Mouse (Mus musculus) liver, adult 2 months (tissue): ENCODE results near the gene Gm3317. TPM values are rescaled to one million over a fixed set of nuclear protein-coding genes. Genes with fewer than 3 reads are reported as not detected.
"Not testable (repeated sequence)": the region's sequence is repeated elsewhere in the genome, so short reads cannot be mapped to it uniquely, and the experiment has no call there.

ENCODE experiments used
- DNase-seq: peaks from one replicate; pipeline ENCODE4 v3.0.0-alpha.2; 2011; ENCODE audit warnings: low read depth, low spot score; ENCODE audit errors: extremely low read depth
- H3K27ac ChIP-seq: fragments of 200-500 bp; replicated peaks from 2 replicates; pipeline ENCODE4 v1.5.1; 2012; ENCODE audit warnings: low read depth, mild to moderate bottlenecking, control low read depth, inconsistent platforms, low read length; ENCODE audit not compliant: insufficient read depth
- H3K27me3 ChIP-seq: fragments of 200-500 bp; 2 replicates; pipeline ENCODE4 v1.6.1; 2012; ENCODE audit warnings: mild to moderate bottlenecking, moderate library complexity, low read length, inconsistent platforms; ENCODE audit not compliant: control insufficient read depth, insufficient read depth
- H3K36me3 ChIP-seq: fragments of 200-500 bp; 2 replicates; pipeline ENCODE4 v1.6.1; 2012; ENCODE audit warnings: low read length, inconsistent platforms; ENCODE audit not compliant: control insufficient read depth, insufficient read depth
- H3K4me1 ChIP-seq: fragments of 200-500 bp; 2 replicates; pipeline ENCODE4 v1.6.1; 2011; ENCODE audit warnings: low read length; ENCODE audit not compliant: control insufficient read depth, insufficient read depth
- H3K4me3 ChIP-seq: fragments of 200-500 bp; 2 replicates; pipeline ENCODE4 v1.5.1; 2011; ENCODE audit warnings: low read depth, mild to moderate bottlenecking, control low read depth, low read length, moderate library complexity; ENCODE audit not compliant: insufficient read depth
- H3K79me2 ChIP-seq: fragments of 200-500 bp; 2 replicates; pipeline ENCODE4 v1.6.1; 2012; ENCODE audit warnings: inconsistent platforms, mild to moderate bottlenecking, low read length, moderate library complexity; ENCODE audit not compliant: control insufficient read depth, insufficient read depth
- H3K9ac ChIP-seq: fragments of 200-500 bp; 2 replicates; pipeline ENCODE4 v1.6.1; 2012; ENCODE audit warnings: low read depth, mild to moderate bottlenecking, control low read depth, inconsistent platforms, low read length
- WGBS: fragments of 180-500 bp; shearing (Covaris S2); methylation state at CpG from one replicate; pipeline ENCODE4 v1.1.7; 2018; 5-methylcytosine and 5-hydroxymethylcytosine counted together
- polyA plus RNA-seq: library from polyadenylated mRNA; depleted of rRNA; stranded (reverse); fragments of >200 nt; gene quantifications from 2 replicates; pipeline ENCODE4 v1.2.3, GENCODE M21; 2012; rRNA removed
- total RNA-seq: library from RNA; depleted of rRNA; stranded (reverse); fragments of >200 nt; gene quantifications from 2 replicates; pipeline ENCODE4 v1.2.3, GENCODE M21; 2014; rRNA removed

Gene Gm3317
- not detected in 2 replicates for total RNA-seq
- polyA plus RNA-seq, result not detected in 2 replicates

GRCm38 (mm10) chr14:5164235-5164634 is at the start of gene Gm3317:
Gene Gm3317, plus strand, starts transcription at chr14:5164535.
- not testable (repeated sequence) for H3K27me3 ChIP-seq, H3K9ac ChIP-seq, DNase-seq, H3K4me3 ChIP-seq, H3K79me2 ChIP-seq, H3K36me3 ChIP-seq, H3K4me1 ChIP-seq, H3K27ac ChIP-seq
- no CpG with 5 or more reads among the region's 1 CpGs for WGBS

- H3K9ac ChIP-seq, H3K79me2 ChIP-seq, H3K4me1 ChIP-seq, H3K36me3 ChIP-seq, DNase-seq, H3K4me3 ChIP-seq, H3K27me3 ChIP-seq, H3K27ac ChIP-seq: not testable (repeated sequence)
- 42% methylated on average over 2 of the region's 2 CpGs for WGBS
Measured at GRCm38 (mm10) chr14:5131219-5131618, 33.1 kb upstream of the Gm3317 start, which contains the start of gene Gm8279. Gene Gm8279, plus strand, starts transcription at chr14:5131519.

GRCm38 (mm10) chr14:5185493-5185892 is 21.2 kb downstream of the Gm3317 start, which contains the start of gene Gm8271:
Gene Gm8271, plus strand, starts transcription at chr14:5185793.
- H3K9ac ChIP-seq, H3K79me2 ChIP-seq, H3K4me1 ChIP-seq, H3K36me3 ChIP-seq, DNase-seq, H3K27me3 ChIP-seq, H3K27ac ChIP-seq, H3K4me3 ChIP-seq: not testable (repeated sequence)
- WGBS, result no CpG with 5 or more reads among the region's 3 CpGs

Other genes starting within 250 kb of the Gm3317 start
- not detected in 2 replicates for gene Gm8297, start 180.6 kb upstream of the Gm3317 start, total RNA-seq
- gene Gm8297, start 180.6 kb upstream of the Gm3317 start, polyA plus RNA-seq, result not detected in 2 replicates
- gene Gm3298, start 148.6 kb upstream of the Gm3317 start, total RNA-seq, result not detected in 2 replicates
- gene Gm3298, start 148.6 kb upstream of the Gm3317 start, polyA plus RNA-seq, result not detected in 2 replicates
- gene 4930555G01Rik, start 113.9 kb upstream of the Gm3317 start, total RNA-seq, result not detected in 2 replicates
- not detected in 2 replicates for gene 4930555G01Rik, start 113.9 kb upstream of the Gm3317 start, polyA plus RNA-seq
- gene Gm8281, start 93.5 kb upstream of the Gm3317 start, total RNA-seq, result not detected in 2 replicates
- gene Gm8281, start 93.5 kb upstream of the Gm3317 start, polyA plus RNA-seq, result not detected in 2 replicates
- not detected in 2 replicates for gene Gm8279, start 33.0 kb upstream of the Gm3317 start, total RNA-seq
- not detected in 2 replicates for gene Gm8279, start 33.0 kb upstream of the Gm3317 start, polyA plus RNA-seq
- gene Gm8271, start 21.3 kb downstream of the Gm3317 start, total RNA-seq, result not detected in 2 replicates
- not detected in 2 replicates for gene Gm8271, start 21.3 kb downstream of the Gm3317 start, polyA plus RNA-seq
- not detected in 2 replicates for gene Gm3526, start 96.0 kb downstream of the Gm3317 start, total RNA-seq
- gene Gm3526, start 96.0 kb downstream of the Gm3317 start, polyA plus RNA-seq, result not detected in 2 replicates
- gene Gm3542, start 170.4 kb downstream of the Gm3317 start, total RNA-seq, result not detected in 2 replicates
- gene Gm3542, start 170.4 kb downstream of the Gm3317 start, polyA plus RNA-seq, result not detected in 2 replicates
- gene Gm3500, start 224.5 kb downstream of the Gm3317 start, total RNA-seq, result not detected in 2 replicates
- not detected in 2 replicates for gene Gm3500, start 224.5 kb downstream of the Gm3317 start, polyA plus RNA-seq